Mouse (Mus musculus) ES-CJ7 (cell line): Measurements from ENCODE around the gene Stx8.

Source experiments
- DNase-seq: peaks from one replicate; pipeline ENCODE4 v3.0.0; 2011; ENCODE audit warnings: low read depth, low spot score

Gene Stx8

GRCm38 (mm10) chr11:68083562-68083961 is 117.6 kb downstream of the Stx8 start:
- DNase-seq, result no peak

GRCm38 (mm10) chr11:68086221-68086620 is 120.2 kb downstream of the Stx8 start:
- no peak for DNase-seq

GRCm38 (mm10) chr11:68089426-68089825 is 123.4 kb downstream of the Stx8 start:
- DNase-seq, result no peak

- DNase-seq, result peak; percentile 59
Observed at GRCm38 (mm10) chr11:68089885-68090592, 124.0 kb downstream of the Stx8 start.

- no peak for DNase-seq
Observed at GRCm38 (mm10) chr11:68091975-68092759, 126.2 kb downstream of the Stx8 start.

- no peak for DNase-seq
Observed at GRCm38 (mm10) chr11:68101598-68101997, 135.6 kb downstream of the Stx8 start.

- DNase-seq, result no peak
Observed at GRCm38 (mm10) chr11:68103480-68103879, 137.5 kb downstream of the Stx8 start.

GRCm38 (mm10) chr11:68106053-68106452 is 140.1 kb downstream of the Stx8 start:
- DNase-seq, result no peak

GRCm38 (mm10) chr11:68113454-68114100 is 147.6 kb downstream of the Stx8 start:
- DNase-seq, result no peak

GRCm38 (mm10) chr11:68114202-68114601 is 148.2 kb downstream of the Stx8 start:
- DNase-seq, result peak; percentile 32

GRCm38 (mm10) chr11:68116157-68116556 is 150.2 kb downstream of the Stx8 start:
- DNase-seq, result no peak

- DNase-seq, result no peak
Observed at GRCm38 (mm10) chr11:68117878-68118660, 152.1 kb downstream of the Stx8 start.

GRCm38 (mm10) chr11:68118679-68119078 is 152.7 kb downstream of the Stx8 start:
- no peak for DNase-seq

- DNase-seq, result no peak
Observed at GRCm38 (mm10) chr11:68119136-68119535, 153.1 kb downstream of the Stx8 start.

GRCm38 (mm10) chr11:68121260-68121659 is 155.3 kb downstream of the Stx8 start:
- DNase-seq, result no peak

- no peak for DNase-seq
Observed at GRCm38 (mm10) chr11:68121660-68122059, 155.7 kb downstream of the Stx8 start.

- DNase-seq, result no peak
Observed at GRCm38 (mm10) chr11:68126071-68126470, 160.1 kb downstream of the Stx8 start.

- DNase-seq, result no peak
Observed at GRCm38 (mm10) chr11:68134494-68134893, 168.5 kb downstream of the Stx8 start.

GRCm38 (mm10) chr11:68135350-68135749 is 169.4 kb downstream of the Stx8 start:
- DNase-seq, result no peak

GRCm38 (mm10) chr11:68136687-68137086 is 170.7 kb downstream of the Stx8 start:
- DNase-seq, result no peak

- peak; percentile 23 for DNase-seq
Observed at GRCm38 (mm10) chr11:68142296-68142695, 176.3 kb downstream of the Stx8 start.
